Mouse (Mus musculus) thymus, adult 2 months (tissue): ENCODE results near the gene Fxyd7.

ENCODE experiments used
- CTCF ChIP-seq: fragments of 200-500 bp; IDR thresholded peaks from 2 replicates; pipeline ENCODE4 v1.5.1; 2012; ENCODE audit warnings: mild to moderate bottlenecking, control low read depth, low read length, moderate library complexity, borderline replicate concordance; ENCODE audit not compliant: control insufficient read depth, poor library complexity, insufficient read depth; ENCODE audit errors: extremely low read depth
- POLR2A ChIP-seq: fragments of 200-500 bp; IDR thresholded peaks from 2 replicates; pipeline ENCODE4 v1.6.1; 2012; ENCODE audit warnings: mild to moderate bottlenecking, low read length, control low read depth, moderate library complexity; ENCODE audit not compliant: control insufficient read depth, poor library complexity, insufficient read depth; ENCODE audit errors: extremely low read depth

GRCm38 (mm10) chr7:31081106-31081505 lies 29.8 kb upstream of the Fxyd7 start:
- no peak for TF ChIP-seq POLR2A
- no peak for TF ChIP-seq CTCF
